Mouse (Mus musculus): ENCODE results near the gene Sh3tc1. TPM values are rescaled to one million over a fixed set of nuclear protein-coding genes. Genes with fewer than 3 reads are reported as not detected.
A peak's percentile ranks its signal among the peaks of the same experiment; 100 is the strongest.

Sh3tc1 gene
- polyA plus RNA-seq, 2 experiments = 2.9 to 5.2 TPM

- no peak overlapping the region for H3K4me2 ChIP-seq (replicated peaks; ENCODE audit: low read depth, low read length, severe bottlenecking)
- DNase-seq (ENCODE audit: low spot score) (no peak), ATAC-seq (ENCODE audit: low FRiP score, low read depth) (no peak)
- H3K9me3 ChIP-seq (ENCODE audit: control insufficient read depth, low read length) = no peaks in the 10 kb centered on the region
- H3K36me3 ChIP-seq (ENCODE audit: control insufficient read depth, insufficient read depth, low read length) = no peaks in the 10 kb centered on the region
- no peak for TF ChIP-seq POLR2A (IDR thresholded peaks at IDR 0.05; ENCODE audit: borderline replicate concordance, extremely low read depth, insufficient read depth, insufficient read length)
- H3K27me3 ChIP-seq (ENCODE audit: control insufficient read depth, insufficient read depth, low read length) = no peaks in the 10 kb centered on the region
- no peak overlapping the region for H3K4me3 ChIP-seq (replicated peaks; ENCODE audit: low read length)
- no peak overlapping the region for H3K27ac ChIP-seq (replicated peaks; ENCODE audit: low read depth, low read length)
- 67% methylated on average over 2 of the region's 2 CpGs for WGBS
- H3K4me1 ChIP-seq (ENCODE audit: control insufficient read depth, insufficient read depth, low read length) = no peaks in the 10 kb centered on the region
- H3K9ac ChIP-seq (ENCODE audit: low read depth, low read length, severe bottlenecking) = no peak overlapping the region
Measured at GRCm38 (mm10) chr5:35648230-35648629, 91.6 kb downstream of the Sh3tc1 start.

- no peaks in the 10 kb centered on the region for H3K4me1 ChIP-seq (ENCODE audit: control insufficient read depth, insufficient read depth, low read length)
- H3K27ac ChIP-seq (replicated peaks; ENCODE audit: low read depth, low read length) = no peak overlapping the region
- no peak for TF ChIP-seq POLR2A (IDR thresholded peaks at IDR 0.05; ENCODE audit: borderline replicate concordance, extremely low read depth, insufficient read depth, insufficient read length)
- no peak overlapping the region for H3K9ac ChIP-seq (ENCODE audit: low read depth, low read length, severe bottlenecking)
- H3K27me3 ChIP-seq (ENCODE audit: control insufficient read depth, insufficient read depth, low read length) = no peaks in the 10 kb centered on the region
- no peaks in the 10 kb centered on the region for H3K9me3 ChIP-seq (ENCODE audit: control insufficient read depth, low read length)
- H3K4me3 ChIP-seq (replicated peaks; ENCODE audit: low read length) = no peak overlapping the region
- ATAC-seq (ENCODE audit: low FRiP score, low read depth) = peak; percentile 44; the same call in 1 of the 2 replicates
- WGBS = 74% methylated on average over 4 of the region's 4 CpGs
- DNase-seq (ENCODE audit: low spot score) = no peak
- no peak overlapping the region for H3K4me2 ChIP-seq (replicated peaks; ENCODE audit: low read depth, low read length, severe bottlenecking)
- no peaks in the 10 kb centered on the region for H3K36me3 ChIP-seq (ENCODE audit: control insufficient read depth, insufficient read depth, low read length)
Measured at GRCm38 (mm10) chr5:35647562-35647961, 92.2 kb downstream of the Sh3tc1 start.

Other genes with a start within 250 kb of the Sh3tc1 start
- 9.9 and 10.1 TPM in 2 replicates for gene Cpz, start 214.3 kb downstream of the Sh3tc1 start, polyA plus RNA-seq (2012; rRNA removed)
- gene Cpz, start 214.3 kb downstream of the Sh3tc1 start, polyA plus RNA-seq (2014; fragmentation: Nextera tagmentation; extraction: Ambion mirVana) = 5.6 and 7.8 TPM in 2 replicates
- 7.5 and 8.3 TPM in 2 replicates for gene Trmt44, start 164.9 kb downstream of the Sh3tc1 start, polyA plus RNA-seq (2012; rRNA removed)
- gene Trmt44, start 164.9 kb downstream of the Sh3tc1 start, polyA plus RNA-seq (2014; fragmentation: Nextera tagmentation; extraction: Ambion mirVana) = 7.6 and 8.5 TPM in 2 replicates
- gene Acox3, start 156.9 kb downstream of the Sh3tc1 start, polyA plus RNA-seq (2012; rRNA removed) = 31.1 and 31.3 TPM in 2 replicates
- gene Acox3, start 156.9 kb downstream of the Sh3tc1 start, polyA plus RNA-seq (2014; fragmentation: Nextera tagmentation; extraction: Ambion mirVana) = 14.2 and 15.0 TPM in 2 replicates
- 48.8 and 73.1 TPM in 2 replicates for gene Htra3, start 60.2 kb downstream of the Sh3tc1 start, polyA plus RNA-seq (2012; rRNA removed)
- 49.2 and 59.2 TPM in 2 replicates for gene Htra3, start 60.2 kb downstream of the Sh3tc1 start, polyA plus RNA-seq (2014; fragmentation: Nextera tagmentation; extraction: Ambion mirVana)
- 3.8 and 4.7 TPM in 2 replicates for gene Ablim2, start 17.9 kb upstream of the Sh3tc1 start, polyA plus RNA-seq (2012; rRNA removed)
- 1.8 and 1.9 TPM in 2 replicates for gene Ablim2, start 17.9 kb upstream of the Sh3tc1 start, polyA plus RNA-seq (2014; fragmentation: Nextera tagmentation; extraction: Ambion mirVana)
- 20.4 and 25.6 TPM in 2 replicates for gene Afap1, start 153.3 kb upstream of the Sh3tc1 start, polyA plus RNA-seq (2012; rRNA removed)
- gene Afap1, start 153.3 kb upstream of the Sh3tc1 start, polyA plus RNA-seq (2014; fragmentation: Nextera tagmentation; extraction: Ambion mirVana) = 19.5 and 21.6 TPM in 2 replicates